Mouse (Mus musculus) lung, postnatal 0 days (tissue): ENCODE measurements around the gene Tm2d3. TPM values are rescaled to one million over a fixed set of nuclear protein-coding genes. Genes with fewer than 3 reads are reported as not detected.

Experiments
- ATAC-seq: fragments of 200-750 bp; cut with Nextera tagmentation; 2 replicates; pipeline ENCODE4 v1.8.0; 2017; ENCODE audit warnings: moderate library complexity
- DNase-seq: peaks from one replicate; pipeline ENCODE4 v3.0.0-alpha.2; 2016; ENCODE audit warnings: low spot score
- H3K27ac ChIP-seq: fragments of 300-500 bp; sonication (generic); 2 replicates; pipeline ENCODE4 v1.5.1; 2014; ENCODE audit warnings: antibody characterized with exemption, mild to moderate bottlenecking, low read length, mixed read lengths
- H3K27me3 ChIP-seq: fragments of 300-500 bp; sonication (generic); replicated peaks from 2 replicates; pipeline ENCODE4 v1.6.1; 2014; ENCODE audit warnings: low read length, mixed read lengths; ENCODE audit not compliant: insufficient read depth
- H3K36me3 ChIP-seq: fragments of 300-500 bp; sonication (generic); 2 replicates; pipeline ENCODE4 v1.6.1; 2014; ENCODE audit warnings: low read length, mixed read lengths; ENCODE audit not compliant: insufficient read depth
- H3K4me1 ChIP-seq: fragments of 300-500 bp; sonication (generic); 2 replicates; pipeline ENCODE4 v1.6.1; 2014; ENCODE audit warnings: antibody characterized with exemption, low read depth, low read length, mixed read lengths; ENCODE audit not compliant: insufficient read depth
- H3K4me2 ChIP-seq: fragments of 300-500 bp; sonication (generic); replicated peaks from 2 replicates; pipeline ENCODE4 v1.6.1; 2014; ENCODE audit warnings: low read depth, mild to moderate bottlenecking, low read length, moderate library complexity, mixed read lengths
- H3K4me3 ChIP-seq: fragments of 300-500 bp; sonication (generic); 2 replicates; pipeline ENCODE4 v1.5.1; 2014; ENCODE audit warnings: low read depth, low read length
- H3K9ac ChIP-seq: fragments of 300-500 bp; sonication (generic); replicated peaks from 2 replicates; pipeline ENCODE4 v1.6.1; 2014; ENCODE audit warnings: low read depth, mild to moderate bottlenecking
- H3K9me3 ChIP-seq: fragments of 300-500 bp; sonication (generic); 2 replicates; pipeline ENCODE4 v1.6.1; 2016; ENCODE audit warnings: low read length, mixed read lengths
- CTCF ChIP-seq: IDR thresholded peaks from 2 replicates; pipeline ENCODE4 v1.5.1; 2016; ENCODE audit warnings: antibody characterized with exemption, mild to moderate bottlenecking
- EP300 ChIP-seq: IDR thresholded peaks from 2 replicates; pipeline ENCODE4 v1.6.1; 2016; ENCODE audit warnings: antibody characterized with exemption, mild to moderate bottlenecking, control low read depth
- WGBS: fragments of 180-500 bp; shearing (Covaris S2); extraction: QIAGEN DNeasy Blood & Tissue Kit; methylation state at CpG from one replicate; pipeline ENCODE4 v1.1.7; 2014; 5-methylcytosine and 5-hydroxymethylcytosine counted together
- polyA plus RNA-seq: library from polyadenylated mRNA; unstranded; fragments of >200 nt; fragmentation: Nextera tagmentation; extraction: Ambion mirVana; gene quantifications from 2 replicates; pipeline ENCODE4 v1.2.1, GENCODE M21; 2015

Tm2d3 gene
- polyA plus RNA-seq, 1 experiment from 2014 or later: 69.8 TPM

- Histone ChIP-seq H3K9me3 (no peaks in the 10 kb centered on the region), H3K36me3 (no peaks in the 10 kb centered on the region), H3K27ac (no peak overlapping the region), H3K4me1 (no peaks in the 10 kb centered on the region), H3K4me2 (no peak overlapping the region), H3K9ac (no peak overlapping the region), H3K27me3 (no peaks in the 10 kb centered on the region), H3K4me3 (no peak overlapping the region)
- 90% methylated on average over 2 of the region's 2 CpGs for WGBS
- ATAC-seq (no peak), DNase-seq (no peak)
- no peak for TF ChIP-seq EP300
These were observed 33.4 kb upstream of the Tm2d3 start for GRCm38 (mm10) chr7:65657490-65658120.

- Histone ChIP-seq H3K27ac (no peak overlapping the region), H3K9ac (no peak overlapping the region), H3K4me2 (no peak overlapping the region), H3K36me3 (no peaks in the 10 kb centered on the region), H3K9me3 (no peaks in the 10 kb centered on the region), H3K4me1 (no peaks in the 10 kb centered on the region), H3K27me3 (no peaks in the 10 kb centered on the region), H3K4me3 (no peak overlapping the region)
- ATAC-seq (no peak), DNase-seq (no peak)
- 78% methylated on average over 11 of the region's 11 CpGs for WGBS
- TF ChIP-seq EP300 (no peak), CTCF (no peak)
These were observed 27.7 kb upstream of the Tm2d3 start for GRCm38 (mm10) chr7:65663225-65663790.

DNA sequence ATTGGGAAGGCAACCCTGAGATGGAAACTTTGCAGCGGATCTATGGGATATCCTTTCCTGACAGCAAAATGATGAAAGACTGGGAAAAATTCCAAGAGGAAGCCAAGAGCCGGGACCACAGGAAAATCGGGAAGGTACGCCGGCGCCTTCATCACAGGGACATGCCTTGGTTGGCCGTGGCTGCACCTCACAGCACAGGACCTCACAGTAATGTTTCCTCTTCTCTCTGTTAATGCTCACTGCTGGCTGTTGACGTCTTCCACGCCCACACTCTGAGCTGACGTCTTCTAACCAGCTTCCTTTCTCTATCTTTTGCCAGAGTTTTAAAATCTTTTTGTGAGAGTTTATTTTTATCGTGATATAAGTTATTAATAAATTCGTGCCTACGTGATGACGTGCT lies 27.1 kb upstream of the Tm2d3 start:
- no peak overlapping the region for H3K27ac ChIP-seq
- H3K9ac ChIP-seq: no peak overlapping the region
- DNase-seq: no peak
- no peak overlapping the region for H3K4me3 ChIP-seq
- no peaks in the 10 kb centered on the region for H3K9me3 ChIP-seq
- TF ChIP-seq CTCF (no peak), EP300 (no peak)
- 51% methylated on average over 14 of the region's 14 CpGs for WGBS
- no peak for ATAC-seq
- no peaks in the 10 kb centered on the region for H3K4me1 ChIP-seq
- H3K36me3 ChIP-seq: no peaks in the 10 kb centered on the region
- no peaks in the 10 kb centered on the region for H3K27me3 ChIP-seq
- no peak overlapping the region for H3K4me2 ChIP-seq

DNA sequence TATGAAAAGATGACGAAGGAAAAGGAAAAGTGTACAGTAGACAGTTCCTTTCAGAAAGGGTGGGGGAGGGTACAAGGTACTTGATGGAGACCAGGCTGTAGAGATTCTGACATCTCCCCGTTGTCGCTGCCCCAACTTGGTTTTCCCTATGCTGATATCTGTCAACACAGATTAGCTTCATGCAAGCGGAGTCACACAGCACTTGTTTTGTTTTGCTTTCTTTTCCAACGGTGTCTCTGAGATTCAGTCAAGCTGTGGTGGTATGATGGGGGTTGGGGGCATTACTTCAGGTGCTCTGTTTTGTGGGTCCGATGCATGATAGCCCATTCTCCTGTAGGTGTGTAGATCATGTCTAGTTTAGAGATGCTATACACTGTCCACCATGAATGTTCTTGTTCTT lies 23.5 kb upstream of the Tm2d3 start:
- no peak overlapping the region for H3K27ac ChIP-seq
- H3K9me3 ChIP-seq: no peaks in the 10 kb centered on the region
- WGBS: 88% methylated on average over 6 of the region's 6 CpGs
- H3K27me3 ChIP-seq: no peaks in the 10 kb centered on the region
- no peak overlapping the region for H3K9ac ChIP-seq
- no peaks in the 10 kb centered on the region for H3K4me1 ChIP-seq
- DNase-seq: no peak
- TF ChIP-seq EP300 (no peak), CTCF (no peak)
- H3K4me3 ChIP-seq: no peak overlapping the region
- no peaks in the 10 kb centered on the region for H3K36me3 ChIP-seq
- no peak for ATAC-seq
- H3K4me2 ChIP-seq: no peak overlapping the region

- WGBS: 69% methylated on average over 10 of the region's 10 CpGs
- H3K27ac ChIP-seq: no peak overlapping the region
- H3K9ac ChIP-seq: no peak overlapping the region
- no peak for DNase-seq
- no peak overlapping the region for H3K4me2 ChIP-seq
- no peaks in the 10 kb centered on the region for H3K4me1 ChIP-seq
- ATAC-seq: no peak
- no peaks in the 10 kb centered on the region for H3K9me3 ChIP-seq
- TF ChIP-seq CTCF (no peak), EP300 (no peak)
- H3K4me3 ChIP-seq: no peak overlapping the region
- no peaks in the 10 kb centered on the region for H3K36me3 ChIP-seq
- no peaks in the 10 kb centered on the region for H3K27me3 ChIP-seq
These were observed 12.9 kb upstream of the Tm2d3 start for GRCm38 (mm10) chr7:65678050-65678449.

DNA sequence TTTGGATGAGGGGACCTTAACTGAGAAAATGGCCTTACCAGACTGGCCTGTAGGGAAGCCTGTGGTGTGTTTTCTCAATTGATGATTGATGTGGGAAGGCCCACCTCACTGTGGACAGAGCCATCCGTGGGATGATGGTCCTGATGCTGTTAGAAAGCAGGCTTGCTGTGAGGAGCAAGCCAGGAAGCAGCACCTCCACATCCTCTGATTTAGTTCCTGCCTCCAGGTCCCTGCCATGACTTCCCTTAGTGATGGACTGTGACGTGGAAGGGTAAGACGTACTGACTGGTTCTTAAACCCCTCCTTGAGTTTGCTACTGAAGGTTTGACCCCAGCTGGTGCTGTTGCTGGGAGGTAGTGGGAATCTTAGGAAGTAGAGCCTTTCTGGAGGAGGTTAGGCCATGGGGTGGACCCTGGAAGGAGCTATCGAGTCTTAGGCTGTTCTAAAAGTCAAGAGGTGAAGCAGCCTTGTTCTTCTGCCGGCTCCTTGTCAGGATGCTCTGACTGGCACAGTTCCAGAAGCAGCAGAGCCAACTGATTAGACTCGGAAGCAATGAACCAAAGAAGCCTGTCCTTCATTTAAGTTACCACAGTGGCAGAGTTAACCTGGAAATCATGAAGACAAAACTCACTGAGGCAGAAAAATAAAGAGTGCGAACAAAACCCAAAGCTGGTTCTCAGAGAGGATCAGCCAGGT lies 11.9 kb upstream of the Tm2d3 start:
- Histone ChIP-seq H3K27me3 (no peaks in the 10 kb centered on the region), H3K9me3 (no peaks in the 10 kb centered on the region)
- ATAC-seq: no peak

More for the DNA sequence above, 11.9 kb upstream of the Tm2d3 start:
- Histone ChIP-seq H3K4me2 (no peak overlapping the region), H3K27ac (no peak overlapping the region), H3K4me3 (no peak overlapping the region), H3K36me3 (no peaks in the 10 kb centered on the region), H3K4me1 (no peaks in the 10 kb centered on the region), H3K9ac (no peak overlapping the region)
- WGBS: 59% methylated on average over 7 of the region's 7 CpGs
- no peak for DNase-seq
- TF ChIP-seq CTCF (no peak), EP300 (no peak)
